Mouse (Mus musculus) left cerebral cortex, adult 9 months (tissue): ENCODE data around the gene Trim2.

ENCODE experiments used
- DNase-seq, 2 experiments: peaks; one replicate each; pipeline ENCODE4 v3.0.0; 2022; ENCODE audit warnings: low spot score in 2 of 2

Trim2 gene

GRCm38 (mm10) chr3:84190513-84191061, 116.1 kb downstream of the Trim2 start:
- no peak for DNase-seq

DNA sequence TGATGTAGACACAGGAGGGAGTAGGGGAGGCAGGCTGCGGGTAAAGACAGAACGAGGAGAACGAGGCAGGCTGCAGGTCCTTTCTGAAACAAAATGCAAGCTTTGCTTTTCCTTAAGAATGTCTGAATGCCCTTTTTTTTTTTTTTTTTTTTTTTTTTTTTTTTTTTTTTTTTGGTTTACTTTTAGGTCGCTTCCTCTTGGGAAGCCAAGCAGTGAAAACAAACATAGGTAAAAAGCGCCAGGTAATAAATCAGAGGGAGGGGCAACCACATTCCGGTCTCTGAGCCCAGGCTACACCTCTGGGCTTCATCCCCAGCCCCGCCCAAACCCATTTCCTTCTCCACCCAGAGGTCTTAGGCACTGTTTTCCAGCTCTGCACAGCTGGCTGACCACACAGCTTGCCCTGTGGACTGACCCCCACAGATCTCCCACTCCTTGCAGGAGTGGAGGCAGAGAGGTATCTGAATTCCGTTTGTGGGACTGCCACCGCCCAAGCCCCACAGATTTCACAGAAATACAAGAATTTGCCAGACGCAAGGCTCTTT, 117.0 kb downstream of the Trim2 start:
- no peak for DNase-seq

DNA sequence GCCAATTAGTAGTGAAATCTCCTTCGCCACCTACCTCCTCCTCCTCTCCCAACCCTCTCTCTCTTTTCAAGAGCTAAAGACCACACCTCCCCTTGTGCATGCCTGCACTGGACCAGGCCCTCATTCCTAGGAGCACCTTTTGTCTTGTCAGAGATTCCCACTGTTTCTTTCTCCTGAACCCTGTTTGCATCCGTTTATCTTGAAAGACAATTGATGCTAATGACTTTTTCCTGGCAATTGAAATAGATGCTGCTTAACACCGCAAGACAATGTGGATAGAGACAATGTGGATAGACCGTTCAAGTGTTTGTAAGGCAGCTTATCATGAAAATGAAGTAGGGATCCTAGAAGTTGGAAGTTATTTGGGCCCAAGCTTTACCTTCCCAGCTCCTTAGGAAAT, 125.0 kb downstream of the Trim2 start:
- DNase-seq = no peak

DNA sequence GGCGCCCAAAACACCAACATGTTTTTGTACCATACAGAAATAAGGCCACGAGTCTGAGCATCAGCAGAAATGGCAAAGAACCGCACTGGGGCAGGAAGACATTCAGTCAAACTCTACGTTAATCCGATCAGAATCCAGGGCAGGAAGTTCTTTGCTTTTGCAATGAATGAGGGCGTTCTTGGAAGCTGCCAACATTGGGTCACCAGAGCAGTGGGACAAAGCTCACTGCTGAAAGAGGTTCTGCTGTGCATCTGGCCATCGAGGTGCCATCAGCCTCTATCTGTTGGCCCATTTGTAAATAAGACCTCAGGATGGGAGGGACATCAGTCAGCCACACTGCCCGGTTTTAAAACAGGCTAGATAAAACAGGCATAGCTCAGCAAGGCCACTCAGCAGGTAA, 125.6 kb downstream of the Trim2 start:
- DNase-seq = no peak

- no peak for DNase-seq
Measured at GRCm38 (mm10) chr3:84180304-84180703, 126.4 kb downstream of the Trim2 start.

- no peak for DNase-seq
Measured at GRCm38 (mm10) chr3:84177834-84178233, 128.8 kb downstream of the Trim2 start.

GRCm38 (mm10) chr3:84175337-84176315, 131.1 kb downstream of the Trim2 start:
- peak in 1 of 2 experiments; percentile 70 for DNase-seq

GRCm38 (mm10) chr3:84173581-84174154, 133.0 kb downstream of the Trim2 start, which contains the start of gene Gm6525:
Gene Gm6525, plus strand, starts transcription at chr3:84174104.
- no peak for DNase-seq

DNA sequence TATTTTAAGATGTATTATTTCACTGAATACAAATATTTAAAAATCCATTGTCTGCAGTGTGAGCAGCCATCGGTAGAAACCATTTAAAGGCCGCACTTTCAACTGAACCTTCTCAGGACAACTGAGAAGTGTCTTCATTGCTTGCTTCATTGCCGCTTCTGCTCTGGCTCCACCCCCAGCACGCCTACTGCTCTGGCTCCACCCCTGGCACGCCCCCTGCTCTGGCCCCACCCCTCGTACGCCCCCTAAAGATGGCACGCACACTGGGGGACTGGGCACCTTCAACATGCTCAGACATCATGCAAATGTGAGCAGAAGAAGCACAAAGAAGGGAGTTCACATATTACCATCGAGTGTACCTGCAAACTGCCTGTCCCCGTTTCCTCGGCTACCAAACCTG, 134.3 kb downstream of the Trim2 start:
- no peak for DNase-seq

- DNase-seq = no peak
Measured at GRCm38 (mm10) chr3:84169393-84170005, 137.2 kb downstream of the Trim2 start.

DNA sequence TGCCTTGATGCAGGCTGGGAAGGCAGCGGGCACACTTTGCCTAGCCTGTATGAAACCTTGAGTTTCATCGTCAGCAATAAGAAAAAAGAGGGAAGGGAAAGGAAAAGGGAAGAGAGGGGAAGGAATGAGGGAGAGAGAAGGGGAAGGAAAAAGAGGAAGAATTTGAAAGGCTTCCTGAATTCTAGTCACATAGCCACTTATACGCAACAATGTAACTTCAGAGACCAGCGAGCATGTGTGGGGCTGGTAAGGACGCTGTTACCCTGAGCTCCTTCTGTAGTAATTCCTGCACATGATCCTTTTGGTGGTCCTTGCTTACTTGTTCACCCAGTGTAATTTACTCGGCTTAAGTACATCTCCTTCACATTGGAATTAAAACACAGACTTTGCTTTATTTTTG, 137.7 kb downstream of the Trim2 start:
- DNase-seq = no peak

- DNase-seq = no peak
Measured at GRCm38 (mm10) chr3:84166073-84166472, 140.6 kb downstream of the Trim2 start.

DNA sequence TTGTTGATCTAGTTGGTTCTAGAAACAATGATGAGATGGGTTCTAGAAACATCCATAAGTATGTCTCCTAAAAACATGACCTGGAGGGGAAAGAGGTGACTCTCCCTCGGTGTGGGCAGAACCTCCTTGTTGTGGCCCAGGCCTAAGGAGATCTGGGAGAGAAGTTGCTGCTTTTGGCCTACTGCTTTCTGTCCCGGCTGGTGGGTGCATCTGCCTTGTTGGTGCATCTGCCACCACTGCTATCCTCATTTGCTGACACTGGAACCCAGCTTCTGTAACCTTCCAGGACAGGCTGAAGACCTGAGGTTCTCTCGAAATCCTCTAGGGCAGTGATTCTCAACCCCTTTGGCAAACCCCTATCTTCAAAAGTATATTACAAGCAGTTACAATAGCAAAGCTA, 141.3 kb downstream of the Trim2 start:
- no peak for DNase-seq

DNA sequence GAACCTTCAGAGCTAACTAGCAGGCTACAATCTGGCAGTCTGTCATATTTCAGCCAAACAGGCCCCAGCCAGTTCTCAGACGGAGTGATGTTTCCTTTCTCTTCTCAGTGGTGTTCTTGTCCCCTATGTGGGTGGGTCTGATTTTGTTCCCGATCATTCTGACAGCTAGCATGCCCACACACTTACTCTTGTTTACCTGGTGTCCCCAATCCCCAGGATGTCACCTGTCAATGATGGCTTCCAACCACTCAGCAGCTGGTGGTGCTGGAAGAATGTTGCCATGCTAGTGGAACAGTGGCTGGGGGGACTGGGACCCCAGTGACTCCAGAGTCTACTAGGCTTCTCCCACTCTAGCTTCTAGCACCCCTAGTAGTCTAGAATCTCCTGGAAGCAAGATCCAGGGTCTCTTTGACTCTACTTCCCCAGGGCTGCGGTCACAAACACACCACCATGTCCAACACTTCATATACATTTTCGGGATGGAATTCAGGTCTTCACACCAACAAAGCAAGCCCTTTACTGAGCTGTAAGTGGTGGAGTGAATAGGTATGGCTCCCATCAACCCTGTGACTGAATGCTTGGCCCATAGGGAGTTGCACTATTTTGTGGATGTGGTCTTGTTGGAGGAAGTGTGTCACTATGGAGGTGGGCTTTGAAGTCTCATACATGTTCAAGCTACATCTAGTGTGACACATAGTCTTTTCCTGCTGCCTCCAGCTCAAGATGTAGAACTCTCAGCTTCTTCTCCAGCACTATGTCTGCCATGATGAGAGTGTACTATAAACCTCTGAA, 148.9 kb downstream of the Trim2 start:
- DNase-seq = no peak

- no peak for DNase-seq
Measured at GRCm38 (mm10) chr3:84157011-84157410, 149.7 kb downstream of the Trim2 start.

DNA sequence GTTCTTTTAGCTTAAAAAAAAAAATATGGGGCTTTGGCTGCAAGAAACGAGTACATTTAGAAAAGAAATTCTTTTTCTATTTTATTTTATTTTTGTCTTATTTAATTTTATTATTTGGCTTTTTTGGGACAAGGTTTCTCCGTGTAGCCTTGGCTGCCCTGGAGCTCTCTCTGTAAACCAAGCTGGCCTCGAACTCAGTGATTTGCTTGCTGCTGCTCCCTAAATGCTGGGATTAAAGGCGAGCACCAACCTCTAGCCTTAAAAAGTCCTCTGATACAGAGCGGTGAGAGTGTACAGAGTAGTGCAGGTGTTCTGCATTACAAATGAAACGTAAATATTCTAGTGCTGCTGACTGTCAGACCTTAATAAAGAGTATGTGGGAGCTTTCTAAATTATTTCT, 150.6 kb downstream of the Trim2 start:
- DNase-seq = no peak

- peak; percentile 85 to 97 for DNase-seq
Measured at GRCm38 (mm10) chr3:84155558-84156006, 151.1 kb downstream of the Trim2 start, which contains the start of gene Mnd1. Gene Mnd1, minus strand, starts transcription at chr3:84155786.

- no peak for DNase-seq
Measured at GRCm38 (mm10) chr3:84155146-84155545, 151.5 kb downstream of the Trim2 start.

DNA sequence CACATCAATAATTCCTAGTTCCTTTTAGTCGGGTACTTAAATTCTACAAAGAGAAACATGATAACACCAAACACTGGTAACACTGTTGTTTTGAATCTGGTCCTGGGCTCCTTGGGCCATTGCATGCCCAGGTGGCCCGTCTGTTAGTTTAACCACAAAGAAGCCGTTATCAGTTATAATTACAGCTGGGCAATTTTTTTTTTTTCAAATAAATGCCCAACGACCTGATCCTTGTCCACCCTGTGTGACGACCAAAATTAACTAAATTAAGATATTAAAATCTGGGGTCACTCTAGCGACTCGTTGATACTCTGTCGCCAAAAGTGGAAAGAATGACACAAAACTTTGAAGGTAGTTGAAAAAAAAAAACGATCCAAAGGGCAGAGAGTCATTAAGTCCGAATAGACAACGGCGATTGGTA, 151.9 kb downstream of the Trim2 start:
- no peak for DNase-seq

DNA sequence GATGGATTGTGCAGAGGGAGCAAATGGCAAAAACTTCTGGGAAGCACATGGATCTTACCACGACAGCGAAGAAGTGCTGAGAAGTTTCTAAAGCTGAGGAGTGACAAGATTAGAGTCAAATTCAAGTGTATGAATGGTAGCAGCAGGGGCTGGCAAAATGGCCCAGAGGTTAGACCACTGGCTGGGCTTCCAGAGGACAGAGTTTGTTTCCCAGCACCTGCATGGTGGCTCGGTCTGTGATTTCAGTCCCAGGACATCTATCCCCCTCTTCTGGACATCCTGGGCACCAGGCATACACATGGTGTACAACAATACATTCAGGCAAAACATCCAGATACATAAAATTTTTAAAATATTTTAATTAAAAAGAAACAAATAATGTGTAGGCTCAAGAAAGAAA, 156.8 kb downstream of the Trim2 start:
- no peak for DNase-seq

DNA sequence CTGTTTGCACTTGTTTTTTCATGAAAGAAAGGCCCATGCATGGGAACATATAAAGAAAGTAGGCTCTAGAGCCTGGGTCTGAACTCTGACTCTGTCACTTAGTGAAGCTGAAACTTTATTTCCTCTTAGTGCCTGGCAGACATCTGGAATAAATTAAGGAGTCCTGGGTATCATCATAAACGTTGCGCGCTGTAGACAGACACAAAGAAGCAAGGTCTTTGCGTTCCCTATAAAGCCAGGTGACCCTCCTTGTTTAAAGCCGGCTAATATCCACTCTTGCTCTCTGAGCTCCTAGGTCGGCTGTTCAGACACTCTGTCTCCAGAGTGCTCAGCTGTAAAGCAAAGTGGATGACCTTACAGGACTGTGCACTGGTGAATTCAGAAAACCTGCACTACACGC, 165.7 kb downstream of the Trim2 start:
- no peak for DNase-seq
